Mouse (Mus musculus) megakaryocyte progenitor cell, adult 5-6 weeks (primary cell): Measurements from ENCODE around the gene Gpr39. TPM values are rescaled to one million over a fixed set of nuclear protein-coding genes. Genes with fewer than 3 reads are reported as not detected.

Experiments used
- total RNA-seq, 2 experiments: library from RNA; stranded (forward) in 1 of 2; stranded (reverse) in 1 of 2; fragments of 157-497, 149-512 nt in 1 of 2; fragments of 200-1000 nt in 1 of 2; gene quantifications; 2 replicates each; pipeline versions ENCODE4 v1.2.3 to v1.2.4; 2015 to 2017

Gene Gpr39
- total RNA-seq, 2 experiments from 2014 or later, result not detected

Other genes with a start within 250 kb of the Gpr39 start
- gene Actr3, start 241.3 kb upstream of the Gpr39 start, total RNA-seq (2015), result 593 and 655 TPM in 2 replicates
- 974 and 976 TPM in 2 replicates for gene Actr3, start 241.3 kb upstream of the Gpr39 start, total RNA-seq (2017)
- 10.4 and 11.1 TPM in 2 replicates for gene Slc35f5, start 116.4 kb upstream of the Gpr39 start, total RNA-seq (2015)
- 8.9 and 14.0 TPM in 2 replicates for gene Slc35f5, start 116.4 kb upstream of the Gpr39 start, total RNA-seq (2017)
- not detected in 2 replicates for gene Lypd1, start 236.1 kb downstream of the Gpr39 start, total RNA-seq (2015)
- not detected in 2 replicates for gene Lypd1, start 236.1 kb downstream of the Gpr39 start, total RNA-seq (2017)